Mouse (Mus musculus) layer of hippocampus, postnatal 10 days (tissue): ENCODE measurements around the gene Hormad2. TPM values are rescaled to one million over a fixed set of nuclear protein-coding genes. Genes with fewer than 3 reads are reported as not detected.

Source experiments
- DNase-seq, 2 experiments: peaks; one replicate each; pipeline ENCODE4 v3.0.0; 2021; ENCODE audit warnings: low spot score in 2 of 2
- total RNA-seq, 2 experiments: library from RNA; stranded (reverse); gene quantifications; 2 replicates each; pipeline ENCODE4 v1.2.3; 2021

Gene Hormad2
- total RNA-seq, 2 experiments from 2014 or later = not detected

DNA sequence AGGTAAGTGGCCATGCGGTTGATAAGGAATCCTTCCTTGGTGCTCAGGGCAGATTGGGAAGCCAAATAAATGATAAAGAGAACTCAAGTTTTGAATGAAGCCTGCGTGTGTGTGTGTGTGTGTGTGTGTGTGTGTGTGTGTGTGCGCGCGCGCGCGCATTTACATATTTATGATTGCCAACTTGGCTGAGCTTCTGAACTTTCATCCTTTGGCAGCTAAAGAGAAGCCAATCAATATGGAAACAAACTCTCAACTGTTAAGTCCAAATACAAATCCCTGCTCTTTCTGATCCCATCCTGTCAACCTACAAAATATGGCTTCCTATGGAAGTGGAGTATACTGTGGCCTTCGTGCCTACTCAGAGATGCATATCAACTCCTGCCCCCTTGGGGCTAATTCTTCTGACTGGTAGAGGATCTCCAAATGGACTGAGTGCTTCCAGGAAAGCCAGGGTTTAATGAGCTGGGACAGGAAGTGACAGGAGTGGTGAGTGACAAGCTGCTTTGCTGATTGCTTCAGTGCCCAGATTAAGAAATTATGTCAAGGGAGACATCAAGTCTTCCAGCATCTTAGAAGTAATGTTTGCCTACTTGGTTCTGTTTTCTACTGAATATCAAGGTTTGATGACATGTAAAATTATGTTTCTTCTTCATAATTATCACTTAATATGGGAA is 5.4 kb upstream of the Hormad2 start:
- DNase-seq = no peak

GRCm38 (mm10) chr11:4442280-4442679 is 1.4 kb upstream of the Hormad2 start:
- DNase-seq = no peak

DNA sequence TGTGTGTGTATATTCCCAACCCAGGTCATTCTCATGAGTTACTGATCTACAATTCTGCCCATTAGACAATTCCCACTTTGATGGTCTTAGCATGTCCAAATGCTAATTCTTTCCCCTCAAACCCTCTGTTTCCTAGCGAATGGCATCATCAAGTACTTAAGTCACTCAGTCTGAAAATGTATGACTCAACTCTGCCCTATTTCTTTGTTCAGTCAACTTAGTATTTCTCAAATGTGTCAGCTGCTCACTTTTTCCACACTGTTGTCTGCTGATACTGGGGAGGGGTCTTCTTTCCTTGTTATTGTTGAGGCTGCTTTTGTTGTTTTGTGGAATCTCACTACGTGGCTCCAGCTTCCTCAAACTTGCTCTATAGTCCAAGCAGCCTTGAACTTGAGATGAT is 2.7 kb downstream of the Hormad2 start:
- no peak for DNase-seq

DNA sequence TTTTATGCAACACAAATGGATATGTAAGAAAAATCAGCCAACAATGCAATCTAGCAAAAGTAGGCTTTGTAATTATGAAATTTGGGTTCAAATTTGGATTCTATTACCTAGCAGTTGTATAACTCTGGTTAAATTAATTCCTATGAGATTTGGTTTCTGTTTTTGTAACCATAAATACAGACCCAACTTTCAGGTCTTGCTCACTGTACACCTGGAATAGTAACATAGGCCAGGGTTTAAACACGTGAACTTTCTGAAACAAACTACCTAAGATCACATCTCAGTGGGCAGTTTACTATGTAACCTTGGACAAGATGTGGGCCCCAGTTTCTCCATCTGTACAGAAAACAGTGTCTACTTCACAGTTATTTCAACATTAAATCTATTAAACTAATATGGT is 3.6 kb downstream of the Hormad2 start:
- DNase-seq = no peak

- DNase-seq = no peak
Observed at GRCm38 (mm10) chr11:4436631-4437030, 4.3 kb downstream of the Hormad2 start.

GRCm38 (mm10) chr11:4434461-4434860 is 6.4 kb downstream of the Hormad2 start:
- no peak for DNase-seq

DNA sequence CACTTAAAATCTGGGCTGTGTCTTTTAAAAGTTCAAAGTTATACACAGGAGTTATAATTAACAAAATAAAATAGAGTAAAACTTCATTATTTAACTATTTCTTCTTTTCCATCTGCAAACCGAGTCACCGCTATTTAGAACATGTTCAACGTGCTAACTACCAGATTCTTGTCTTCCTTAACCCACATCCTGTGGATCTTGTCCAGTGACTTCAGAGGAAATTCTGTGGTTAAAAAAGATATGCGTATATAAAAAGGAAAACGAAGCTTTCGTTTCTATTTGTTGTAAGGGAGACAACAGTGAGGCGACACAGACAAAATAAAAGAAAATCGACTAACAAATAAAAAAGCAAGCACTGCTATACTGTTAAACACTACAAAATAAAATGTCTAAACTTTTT is 17.1 kb downstream of the Hormad2 start:
- DNase-seq = no peak

DNA sequence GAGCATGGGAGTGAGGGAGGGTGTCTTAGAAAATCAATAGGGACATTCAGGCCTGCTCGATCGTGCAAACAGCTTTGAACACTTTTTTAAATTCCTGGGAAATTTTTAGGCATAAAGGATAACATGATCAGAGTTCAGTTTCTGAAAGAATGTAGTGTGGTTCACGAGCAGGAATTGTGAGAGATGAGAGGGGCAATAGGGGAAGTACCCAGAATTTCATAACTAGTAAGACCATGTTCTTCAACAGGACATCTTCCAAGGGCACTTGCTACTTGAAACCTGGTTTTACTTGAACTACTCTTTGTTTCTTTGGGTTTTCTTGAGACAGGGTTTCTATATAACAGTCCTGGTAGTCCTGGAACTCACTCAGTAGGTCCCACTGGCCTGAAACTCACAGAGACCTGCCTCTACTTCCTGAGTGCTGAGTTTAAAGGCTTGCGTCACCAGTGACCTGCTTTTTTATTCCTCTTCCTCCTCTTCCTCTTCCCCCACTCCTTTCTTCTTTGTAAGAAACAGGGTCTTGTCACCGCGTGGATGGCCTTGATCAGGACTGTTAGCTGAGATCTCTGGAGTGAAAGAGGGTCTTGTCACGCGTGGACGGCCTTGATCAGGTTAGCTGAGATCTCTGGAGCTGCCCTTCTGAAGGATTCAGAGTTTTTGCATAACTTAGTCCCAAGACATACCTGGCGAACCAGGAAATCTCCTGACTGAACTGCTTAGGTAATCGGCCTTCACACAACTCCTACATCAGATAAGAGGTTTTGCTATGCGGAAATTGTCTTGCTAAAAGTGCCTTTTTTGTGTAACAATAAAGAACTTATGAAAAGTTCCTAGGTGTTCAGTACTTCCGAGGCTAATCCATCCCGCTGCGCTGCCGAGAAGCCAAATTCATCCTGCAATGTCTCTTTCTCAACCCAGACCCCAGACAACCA is 18.1 kb downstream of the Hormad2 start:
- DNase-seq = no peak

DNA sequence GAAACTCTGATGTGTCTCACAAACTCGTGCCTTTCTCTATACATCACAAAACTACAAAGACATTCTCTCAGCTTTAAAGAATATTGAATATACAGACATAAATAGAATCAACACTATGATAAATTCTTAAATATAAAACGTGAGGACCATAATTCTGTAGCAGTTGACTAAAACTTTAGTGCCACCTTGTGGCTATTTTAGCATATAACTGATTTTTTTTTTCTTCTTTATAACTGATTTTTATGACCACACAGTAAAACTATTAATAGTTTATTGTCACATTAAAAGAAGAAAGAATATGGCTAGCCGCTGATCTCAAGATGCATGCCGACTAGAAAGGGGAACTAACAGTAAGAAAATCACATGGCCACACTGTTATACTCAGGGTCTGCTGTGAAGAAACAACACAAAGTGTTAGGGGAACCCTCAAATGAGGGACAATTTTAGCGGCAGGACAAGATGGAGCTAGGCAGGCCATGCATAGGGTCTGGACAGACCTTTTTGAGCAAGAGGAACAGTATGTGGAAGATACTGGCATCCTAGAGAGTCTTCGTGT is 18.9 kb downstream of the Hormad2 start:
- no peak for DNase-seq

DNA sequence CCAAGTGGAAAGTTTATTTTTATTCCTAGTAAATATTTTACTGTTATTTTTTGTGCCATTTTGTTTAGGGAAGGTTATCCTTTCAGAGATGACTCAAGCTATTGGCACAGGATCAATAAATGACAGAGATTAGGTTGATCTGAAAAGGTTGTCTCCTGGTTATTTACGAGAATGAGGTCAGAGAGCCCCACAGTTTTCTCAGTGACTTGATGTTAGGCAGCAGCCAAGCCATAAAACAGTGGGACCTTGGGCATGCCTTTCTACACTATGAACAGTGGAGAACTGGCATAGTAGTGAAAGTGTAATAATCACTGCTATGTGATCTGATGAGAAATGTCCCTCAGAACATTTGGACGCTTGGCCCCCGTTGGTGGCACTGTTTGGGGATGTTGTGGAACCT is 22.9 kb downstream of the Hormad2 start:
- DNase-seq = no peak

DNA sequence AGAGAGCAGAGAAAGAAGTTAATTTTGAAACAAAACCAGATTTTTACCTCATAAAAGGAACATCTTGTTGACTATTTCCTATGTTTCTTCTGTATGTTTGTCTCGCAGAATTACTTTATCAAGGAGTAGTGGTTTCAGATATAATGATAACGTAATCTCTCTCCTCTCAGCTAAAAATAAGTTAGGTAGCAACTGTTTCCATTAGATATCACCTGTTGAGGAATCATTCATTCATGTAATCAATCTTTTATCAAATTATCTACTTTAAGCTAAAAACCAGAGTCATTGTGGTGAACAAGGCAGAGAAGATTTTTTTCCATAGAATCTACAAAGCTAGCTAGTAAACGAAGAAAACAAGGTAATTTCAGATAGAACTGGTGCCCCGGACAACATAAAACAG is 28.6 kb downstream of the Hormad2 start:
- DNase-seq = no peak

GRCm38 (mm10) chr11:4404277-4404676 is 36.6 kb downstream of the Hormad2 start:
- DNase-seq = no peak

GRCm38 (mm10) chr11:4403381-4403780 is 37.5 kb downstream of the Hormad2 start:
- no peak for DNase-seq

- no peak for DNase-seq
Observed at GRCm38 (mm10) chr11:4401251-4401650, 39.7 kb downstream of the Hormad2 start.

DNA sequence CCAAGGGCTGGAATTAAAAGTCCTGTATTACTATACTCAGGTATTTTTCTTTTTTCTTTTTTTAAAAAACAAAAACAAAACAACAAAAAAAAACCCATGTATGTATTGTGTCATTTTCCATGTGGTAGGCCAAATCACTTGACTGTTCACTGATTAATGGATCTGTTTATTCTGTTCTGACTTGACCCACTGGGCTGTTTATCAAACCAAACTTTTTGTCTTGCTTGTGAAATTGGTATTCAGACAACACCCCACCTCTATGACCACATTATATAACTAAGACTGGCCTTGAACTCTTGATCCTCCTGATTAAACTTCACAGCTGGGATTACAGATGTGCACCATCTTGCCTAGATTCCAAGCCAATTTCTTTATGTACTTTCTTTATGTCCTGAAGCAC is 46.7 kb downstream of the Hormad2 start:
- DNase-seq = no peak

DNA sequence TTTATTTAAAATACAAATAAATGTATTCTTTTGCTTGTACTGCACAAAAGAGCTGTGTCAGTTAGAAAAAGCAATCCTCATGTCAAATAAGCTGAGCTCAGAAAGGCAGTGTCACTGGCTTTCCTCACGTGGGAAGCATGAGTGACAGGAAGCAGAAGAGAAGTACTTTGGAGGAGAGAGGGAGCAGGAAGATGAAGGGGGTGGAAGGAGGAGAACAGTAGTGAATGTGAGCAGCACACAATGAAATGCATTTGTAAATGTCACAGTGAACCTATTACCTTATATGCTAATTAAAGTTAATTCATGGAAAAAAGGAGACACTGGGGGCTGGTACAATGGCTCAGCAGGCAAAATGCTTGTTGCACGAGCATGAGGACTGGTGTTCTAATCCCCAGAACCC is 52.9 kb downstream of the Hormad2 start:
- no peak for DNase-seq

- no peak for DNase-seq
Observed at GRCm38 (mm10) chr11:4382321-4382720, 58.6 kb downstream of the Hormad2 start.

DNA sequence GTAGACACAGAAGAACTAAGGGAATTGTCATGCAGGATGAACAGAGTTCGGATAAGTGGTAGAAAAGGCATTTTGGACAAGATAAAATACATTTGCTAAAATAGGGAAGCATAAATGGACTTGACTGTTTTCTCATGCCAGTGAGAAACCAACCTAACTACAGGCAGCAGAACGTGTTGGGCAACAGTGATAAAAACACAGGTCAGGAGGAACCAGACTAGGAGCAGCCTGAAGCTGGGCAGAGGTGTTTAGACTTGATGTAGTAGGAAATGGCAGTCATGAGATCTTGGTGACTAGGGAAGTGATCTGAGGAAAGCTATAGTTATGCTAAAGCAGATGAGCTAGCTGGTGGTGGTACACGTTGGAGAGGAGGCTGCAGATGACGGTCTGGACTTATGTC is 61.0 kb downstream of the Hormad2 start:
- DNase-seq = no peak

GRCm38 (mm10) chr11:4366389-4366788 is 74.5 kb downstream of the Hormad2 start:
- DNase-seq = no peak

DNA sequence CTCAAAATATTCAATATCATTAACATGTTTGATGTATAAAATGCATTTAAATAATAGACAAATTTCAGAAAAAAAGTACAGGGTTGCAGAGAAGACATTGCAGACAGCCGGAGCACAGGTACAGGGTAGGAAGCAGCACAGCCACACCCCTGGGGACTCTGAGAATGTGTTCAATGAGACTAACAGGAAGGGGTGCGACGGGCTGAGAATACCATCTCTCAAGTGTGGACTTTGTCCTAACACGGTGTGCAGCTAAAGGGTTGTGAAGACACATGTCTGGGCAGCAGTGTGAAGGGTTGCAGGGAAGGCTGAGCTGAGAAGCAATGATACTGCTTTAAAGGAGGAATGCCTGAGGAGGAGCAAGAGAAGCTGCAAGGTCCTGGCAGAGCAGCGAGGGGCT is 85.5 kb downstream of the Hormad2 start:
- no peak for DNase-seq

- no peak for DNase-seq
Observed at GRCm38 (mm10) chr11:4352637-4353036, 88.3 kb downstream of the Hormad2 start.

DNA sequence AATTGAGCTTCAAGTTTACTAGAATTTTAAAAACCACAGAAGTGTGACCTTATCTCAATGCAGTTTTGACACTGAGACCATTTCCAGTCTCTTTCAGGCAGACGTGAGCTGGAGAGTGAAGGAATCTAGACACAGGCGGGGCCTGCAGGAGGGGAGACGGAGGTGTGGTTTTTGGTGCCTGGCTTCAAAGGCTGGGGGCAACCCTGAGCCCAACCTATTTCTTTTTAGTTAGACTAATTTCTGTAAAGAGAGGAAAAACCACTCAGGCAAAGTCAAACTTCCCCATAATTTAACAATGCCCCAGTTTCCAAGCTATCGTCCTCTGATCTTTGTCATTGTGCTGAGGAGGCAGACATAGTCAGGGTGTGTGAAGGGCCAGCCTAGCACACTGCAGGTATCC is 97.0 kb downstream of the Hormad2 start:
- DNase-seq = no peak
